Mouse (Mus musculus): ENCODE measurements around the gene Psmg3. TPM values are rescaled to one million over a fixed set of nuclear protein-coding genes. Genes with fewer than 3 reads are reported as not detected.

Psmg3 gene
- total and polyA plus RNA-seq, 2 experiments from 2014 or later, result 20.4 to 61.0 TPM

GRCm38 (mm10) chr5:139813963-139814381 is 12.7 kb downstream of the Psmg3 start:
- Histone ChIP-seq H3K4me2 (ENCODE audit: low read depth, low read length, poor library complexity, severe bottlenecking) (no peak overlapping the region), H3K27ac (ENCODE audit: low read depth, low read length) (no peak overlapping the region), H3K27me3 (ENCODE audit: insufficient read depth, low read length) (peaks cover 6% of the 10 kb centered on the region; the same call in 1 of the 2 replicates), H3K9ac (replicated peaks; ENCODE audit: low read length, poor library complexity, severe bottlenecking) (no peak overlapping the region), H3K36me3 (ENCODE audit: insufficient read depth, low read length) (no peaks in the 10 kb centered on the region), H3K9me3 (ENCODE audit: low read length) (no peaks in the 10 kb centered on the region), H3K4me3 (ENCODE audit: low read depth, low read length) (no peak overlapping the region), H3K4me1 (ENCODE audit: insufficient read depth, low read length) (no peaks in the 10 kb centered on the region)
- ATAC-seq (ENCODE audit: low FRiP score) (no peak), DNase-seq (ENCODE audit: low spot score) (no peak)
- 7% methylated on average over 13 of the region's 13 CpGs for WGBS
- TF ChIP-seq CTCF (IDR thresholded peaks at IDR 0.05), result no peak

- Histone ChIP-seq H3K4me2 (ENCODE audit: low read depth, low read length, poor library complexity, severe bottlenecking) (no peak overlapping the region), H3K27ac (ENCODE audit: low read depth, low read length) (no peak overlapping the region), H3K4me3 (ENCODE audit: low read depth, low read length) (no peak overlapping the region), H3K27me3 (ENCODE audit: insufficient read depth, low read length) (peaks cover 6% of the 10 kb centered on the region; the same call in 1 of the 2 replicates), H3K9me3 (ENCODE audit: low read length) (no peaks in the 10 kb centered on the region), H3K9ac (replicated peaks; ENCODE audit: low read length, poor library complexity, severe bottlenecking) (no peak overlapping the region), H3K4me1 (ENCODE audit: insufficient read depth, low read length) (no peaks in the 10 kb centered on the region), H3K36me3 (ENCODE audit: insufficient read depth, low read length) (no peaks in the 10 kb centered on the region)
- 58% methylated on average over 7 of the region's 10 CpGs for WGBS
- TF ChIP-seq CTCF (IDR thresholded peaks at IDR 0.05), result no peak
- ATAC-seq (ENCODE audit: low FRiP score) (no peak), DNase-seq (ENCODE audit: low spot score) (no peak)
Measured at GRCm38 (mm10) chr5:139813126-139813490, 13.6 kb downstream of the Psmg3 start.

- Histone ChIP-seq H3K9me3 (ENCODE audit: low read length) (no peaks in the 10 kb centered on the region), H3K36me3 (ENCODE audit: insufficient read depth, low read length) (no peaks in the 10 kb centered on the region), H3K4me1 (ENCODE audit: insufficient read depth, low read length) (no peaks in the 10 kb centered on the region), H3K9ac (replicated peaks; ENCODE audit: low read length, poor library complexity, severe bottlenecking) (no peak overlapping the region), H3K27ac (ENCODE audit: low read depth, low read length) (no peak overlapping the region), H3K4me3 (ENCODE audit: low read depth, low read length) (no peak overlapping the region), H3K27me3 (ENCODE audit: insufficient read depth, low read length) (peaks cover 6% of the 10 kb centered on the region; the same call in 1 of the 2 replicates), H3K4me2 (ENCODE audit: low read depth, low read length, poor library complexity, severe bottlenecking) (no peak overlapping the region)
- DNase-seq (ENCODE audit: low spot score), result no peak
- no peak for TF ChIP-seq CTCF (IDR thresholded peaks at IDR 0.05)
- no peak for ATAC-seq (ENCODE audit: low FRiP score)
- WGBS, result 72% methylated on average over 20 of the region's 20 CpGs
Measured at GRCm38 (mm10) chr5:139812398-139813125, 14.1 kb downstream of the Psmg3 start.

GRCm38 (mm10) chr5:139811677-139812397 is 14.8 kb downstream of the Psmg3 start:
- ATAC-seq (ENCODE audit: low FRiP score) (no peak), DNase-seq (ENCODE audit: low spot score) (no peak)
- no peak overlapping the region for H3K9ac ChIP-seq (replicated peaks; ENCODE audit: low read length, poor library complexity, severe bottlenecking)
- H3K4me3 ChIP-seq (ENCODE audit: low read depth, low read length), result no peak overlapping the region
- no peak overlapping the region for H3K27ac ChIP-seq (ENCODE audit: low read depth, low read length)
- no peaks in the 10 kb centered on the region for H3K4me1 ChIP-seq (ENCODE audit: insufficient read depth, low read length)
- H3K36me3 ChIP-seq (ENCODE audit: insufficient read depth, low read length), result no peaks in the 10 kb centered on the region
- H3K27me3 ChIP-seq (ENCODE audit: insufficient read depth, low read length), result peaks cover 6% of the 10 kb centered on the region; the same call in 1 of the 2 replicates
- TF ChIP-seq CTCF (IDR thresholded peaks at IDR 0.05), result no peak
- H3K9me3 ChIP-seq (ENCODE audit: low read length), result no peaks in the 10 kb centered on the region
- no peak overlapping the region for H3K4me2 ChIP-seq (ENCODE audit: low read depth, low read length, poor library complexity, severe bottlenecking)
- 78% methylated on average over 15 of the region's 15 CpGs for WGBS

- Histone ChIP-seq H3K36me3 (ENCODE audit: insufficient read depth, low read length) (no peaks in the 10 kb centered on the region), H3K9ac (replicated peaks; ENCODE audit: low read length, poor library complexity, severe bottlenecking) (no peak overlapping the region), H3K9me3 (ENCODE audit: low read length) (no peaks in the 10 kb centered on the region), H3K4me1 (ENCODE audit: insufficient read depth, low read length) (no peaks in the 10 kb centered on the region), H3K4me2 (ENCODE audit: low read depth, low read length, poor library complexity, severe bottlenecking) (no peak overlapping the region), H3K27ac (ENCODE audit: low read depth, low read length) (no peak overlapping the region), H3K4me3 (ENCODE audit: low read depth, low read length) (no peak overlapping the region), H3K27me3 (ENCODE audit: insufficient read depth, low read length) (peaks cover 6% of the 10 kb centered on the region; the same call in 1 of the 2 replicates)
- WGBS, result 64% methylated on average over 4 of the region's 4 CpGs
- DNase-seq (ENCODE audit: low spot score) (no peak), ATAC-seq (ENCODE audit: low FRiP score) (no peak)
- peak; percentile 53 for TF ChIP-seq CTCF (IDR thresholded peaks at IDR 0.05)
Measured at GRCm38 (mm10) chr5:139809397-139809796, 17.3 kb downstream of the Psmg3 start.

- Histone ChIP-seq H3K9ac (replicated peaks; ENCODE audit: low read length, poor library complexity, severe bottlenecking) (no peak overlapping the region), H3K4me3 (ENCODE audit: low read depth, low read length) (no peak overlapping the region), H3K27ac (ENCODE audit: low read depth, low read length) (no peak overlapping the region), H3K4me2 (ENCODE audit: low read depth, low read length, poor library complexity, severe bottlenecking) (no peak overlapping the region), H3K9me3 (ENCODE audit: low read length) (no peaks in the 10 kb centered on the region), H3K36me3 (ENCODE audit: insufficient read depth, low read length) (peaks cover 2% of the 10 kb centered on the region), H3K27me3 (ENCODE audit: insufficient read depth, low read length) (no peaks in the 10 kb centered on the region), H3K4me1 (ENCODE audit: insufficient read depth, low read length) (no peaks in the 10 kb centered on the region)
- WGBS, result 85% methylated on average over 8 of the region's 8 CpGs
- ATAC-seq (ENCODE audit: low FRiP score) (no peak), DNase-seq (ENCODE audit: low spot score) (no peak)
- TF ChIP-seq CTCF (IDR thresholded peaks at IDR 0.05), result no peak
Measured at GRCm38 (mm10) chr5:139805924-139806323, 20.8 kb downstream of the Psmg3 start.

Measured in midbrain, postnatal 0 days (tissue).